Mouse (Mus musculus): Measurements from ENCODE around the gene Lce1h. TPM values are rescaled to one million over a fixed set of nuclear protein-coding genes. Genes with fewer than 3 reads are reported as not detected.
A peak's percentile ranks its signal among the peaks of the same experiment; 100 is the strongest.

Lce1h gene
- not detected in 2 replicates for polyA plus RNA-seq (2015; fragmentation: Nextera tagmentation; extraction: Ambion mirVana)

DNA sequence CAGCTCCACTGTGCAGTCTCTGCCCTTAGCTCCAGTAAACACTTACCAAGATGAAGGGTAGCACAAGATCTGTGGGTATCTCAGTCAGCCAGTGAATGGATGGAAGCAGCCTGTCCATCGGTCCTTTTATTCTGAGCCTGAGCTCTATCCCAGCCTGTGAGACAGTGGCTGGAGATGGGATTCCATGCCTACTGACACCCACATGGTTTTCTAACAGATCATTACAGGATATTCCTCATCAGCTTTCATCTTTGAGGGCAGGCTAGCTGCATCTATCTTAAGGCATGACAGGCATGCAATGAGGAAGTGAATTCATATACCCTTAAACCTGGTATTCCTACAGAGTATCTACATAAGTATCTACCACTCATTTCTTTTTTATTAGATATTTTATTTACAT, at the start of gene Lce1h:
Gene Lce1h (minus strand): TSS at position 101 of the 400 bp plus-strand sequence.
- WGBS: 82% methylated on average over 1 of the region's 1 CpGs

DNA sequence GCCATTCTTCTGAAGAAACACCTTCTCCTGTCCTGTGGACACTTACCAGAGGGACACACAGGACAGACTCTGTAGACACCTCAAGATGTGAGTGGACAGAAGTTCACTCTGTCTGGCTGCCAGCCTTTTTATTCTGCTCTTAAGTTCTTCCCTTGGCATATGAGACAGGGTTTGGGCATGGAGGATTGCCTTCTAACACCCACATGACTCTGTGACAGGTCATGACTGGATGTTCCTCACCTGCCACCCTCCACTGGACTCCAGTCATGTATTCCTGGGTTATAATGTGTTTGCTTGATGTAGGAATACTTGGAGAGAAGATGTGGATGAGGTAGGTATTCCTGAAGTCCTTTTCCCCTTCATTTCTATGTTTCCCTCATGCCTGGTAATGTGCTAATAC, 42.9 kb upstream of the Lce1h start, which contains the start of gene Lce1k:
Gene Lce1k (minus strand): TSS at position 101 of the 400 bp plus-strand sequence.
- Histone ChIP-seq H3K9me3 (ENCODE audit: control insufficient read depth) (no peaks in the 10 kb centered on the region), H3K9ac (ENCODE audit: low read depth, low read length) (no peak within 1 kb of the TSS), H3K4me1 (replicated peaks; ENCODE audit: control insufficient read depth, insufficient read depth, low read length) (no peaks in the 10 kb centered on the region), H3K4me3 (ENCODE audit: low read depth, low read length) (no peak within 1 kb of the TSS), H3K4me2 (replicated peaks; ENCODE audit: low read depth) (no peak within 1 kb of the TSS), H3K27ac (ENCODE audit: low read depth, low read length) (no peak within 1 kb of the TSS), H3K36me3 (ENCODE audit: control insufficient read depth, insufficient read depth) (no peaks in the 10 kb centered on the region), H3K27me3 (replicated peaks; ENCODE audit: control insufficient read depth, insufficient read depth, low read length) (no peaks in the 10 kb centered on the region)
- TF ChIP-seq CTCF (IDR thresholded peaks at IDR 0.05; ENCODE audit: low read depth): no peak
- no peak for ATAC-seq

More for the DNA sequence above, at the start of gene Lce1h:
- H3K9ac ChIP-seq (ENCODE audit: low read depth, low read length): no peak within 1 kb of the TSS
- ATAC-seq: no peak
- no peak for TF ChIP-seq CTCF (IDR thresholded peaks at IDR 0.05; ENCODE audit: low read depth)
- no peak within 1 kb of the TSS for H3K27ac ChIP-seq (ENCODE audit: low read depth, low read length)
- no peaks in the 10 kb centered on the region for H3K9me3 ChIP-seq (ENCODE audit: control insufficient read depth)
- H3K4me2 ChIP-seq (replicated peaks; ENCODE audit: low read depth): no peak within 1 kb of the TSS
- no peaks in the 10 kb centered on the region for H3K27me3 ChIP-seq (replicated peaks; ENCODE audit: control insufficient read depth, insufficient read depth, low read length)
- H3K4me3 ChIP-seq (ENCODE audit: low read depth, low read length): no peak within 1 kb of the TSS
- no peaks in the 10 kb centered on the region for H3K36me3 ChIP-seq (ENCODE audit: control insufficient read depth, insufficient read depth)
- H3K4me1 ChIP-seq (replicated peaks; ENCODE audit: control insufficient read depth, insufficient read depth, low read length): no peaks in the 10 kb centered on the region

- WGBS: 83% methylated on average over 1 of the region's 1 CpGs
- H3K4me2 ChIP-seq (replicated peaks; ENCODE audit: low read depth): no peak within 1 kb of the TSS
- H3K4me3 ChIP-seq (ENCODE audit: low read depth, low read length): no peak within 1 kb of the TSS
- no peaks in the 10 kb centered on the region for H3K27me3 ChIP-seq (replicated peaks; ENCODE audit: control insufficient read depth, insufficient read depth, low read length)
- H3K36me3 ChIP-seq (ENCODE audit: control insufficient read depth, insufficient read depth): no peaks in the 10 kb centered on the region
- H3K4me1 ChIP-seq (replicated peaks; ENCODE audit: control insufficient read depth, insufficient read depth, low read length): no peaks in the 10 kb centered on the region
- TF ChIP-seq CTCF (IDR thresholded peaks at IDR 0.05; ENCODE audit: low read depth): no peak
- H3K27ac ChIP-seq (ENCODE audit: low read depth, low read length): no peak within 1 kb of the TSS
- H3K9ac ChIP-seq (ENCODE audit: low read depth, low read length): no peak within 1 kb of the TSS
- no peak for ATAC-seq
- H3K9me3 ChIP-seq (ENCODE audit: control insufficient read depth): no peaks in the 10 kb centered on the region
Measured at GRCm38 (mm10) chr3:92790414-92790813, 25.5 kb upstream of the Lce1h start, which contains the start of gene Lce1j. Gene Lce1j (minus strand): TSS chr3:92790514.

- no peak within 1 kb of the TSS for H3K27ac ChIP-seq (ENCODE audit: low read depth, low read length)
- ATAC-seq: no peak
- no peak within 1 kb of the TSS for H3K4me2 ChIP-seq (replicated peaks; ENCODE audit: low read depth)
- no peak within 1 kb of the TSS for H3K4me3 ChIP-seq (ENCODE audit: low read depth, low read length)
- no peaks in the 10 kb centered on the region for H3K4me1 ChIP-seq (replicated peaks; ENCODE audit: control insufficient read depth, insufficient read depth, low read length)
- H3K27me3 ChIP-seq (replicated peaks; ENCODE audit: control insufficient read depth, insufficient read depth, low read length): no peaks in the 10 kb centered on the region
- TF ChIP-seq CTCF (IDR thresholded peaks at IDR 0.05; ENCODE audit: low read depth): no peak
- no peak within 1 kb of the TSS for H3K9ac ChIP-seq (ENCODE audit: low read depth, low read length)
- H3K36me3 ChIP-seq (ENCODE audit: control insufficient read depth, insufficient read depth): no peaks in the 10 kb centered on the region
- no peaks in the 10 kb centered on the region for H3K9me3 ChIP-seq (ENCODE audit: control insufficient read depth)
- WGBS: 78% methylated on average over 1 of the region's 1 CpGs
Measured at GRCm38 (mm10) chr3:92778799-92779198, 13.9 kb upstream of the Lce1h start, which contains the start of gene Lce1i. Gene Lce1i (minus strand): TSS chr3:92778899.

DNA sequence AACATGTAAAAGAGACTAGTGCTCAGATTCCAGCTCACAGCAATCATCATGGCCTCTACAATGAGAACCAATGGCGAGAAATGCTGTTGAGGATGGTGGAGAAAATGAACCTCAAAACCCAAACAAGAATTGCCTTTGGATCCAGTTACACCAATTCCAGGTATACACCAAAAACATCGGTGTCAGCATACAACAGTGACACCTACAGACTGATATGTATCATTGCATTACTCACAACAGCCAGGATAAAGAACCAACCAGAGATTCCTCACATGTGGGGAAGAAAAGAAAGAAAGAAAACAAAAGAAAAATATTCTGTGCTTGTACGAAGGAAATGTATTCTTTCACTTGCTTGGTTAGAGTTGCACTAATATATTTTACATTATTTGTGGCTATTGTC, 6.7 kb upstream of the Lce1h start:
- H3K4me1 ChIP-seq (replicated peaks; ENCODE audit: control insufficient read depth, insufficient read depth, low read length): no peaks in the 10 kb centered on the region
- no peak overlapping the region for H3K9ac ChIP-seq (ENCODE audit: low read depth, low read length)
- no peaks in the 10 kb centered on the region for H3K9me3 ChIP-seq (ENCODE audit: control insufficient read depth)
- no peak for ATAC-seq
- WGBS: 25% methylated on average over 3 of the region's 3 CpGs
- H3K4me3 ChIP-seq (ENCODE audit: low read depth, low read length): no peak overlapping the region
- H3K36me3 ChIP-seq (ENCODE audit: control insufficient read depth, insufficient read depth): no peaks in the 10 kb centered on the region
- H3K27me3 ChIP-seq (replicated peaks; ENCODE audit: control insufficient read depth, insufficient read depth, low read length): no peaks in the 10 kb centered on the region
- H3K27ac ChIP-seq (ENCODE audit: low read depth, low read length): no peak overlapping the region
- H3K4me2 ChIP-seq (replicated peaks; ENCODE audit: low read depth): no peak overlapping the region
- TF ChIP-seq CTCF (IDR thresholded peaks at IDR 0.05; ENCODE audit: low read depth): peak; percentile 67

DNA sequence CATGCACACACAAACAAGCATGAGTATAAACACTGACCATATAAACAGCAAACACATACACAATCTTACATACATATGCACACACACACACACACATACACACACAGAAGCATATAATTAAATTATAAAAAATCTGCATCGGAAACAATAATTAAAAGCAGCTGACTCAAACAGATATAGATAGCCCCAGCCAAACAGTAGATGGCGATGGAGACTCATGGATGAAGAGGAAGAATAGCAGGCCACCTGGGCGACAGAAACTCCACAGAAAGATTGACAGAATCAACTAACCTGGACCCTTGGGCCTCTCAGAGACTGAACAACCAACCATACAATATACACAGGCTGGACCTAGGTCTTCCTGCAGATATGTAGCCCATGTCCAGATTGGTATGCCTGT, 11.7 kb downstream of the Lce1h start:
- no peak overlapping the region for H3K4me2 ChIP-seq (replicated peaks; ENCODE audit: low read depth)
- H3K36me3 ChIP-seq (ENCODE audit: control insufficient read depth, insufficient read depth): no peaks in the 10 kb centered on the region
- no peaks in the 10 kb centered on the region for H3K27me3 ChIP-seq (replicated peaks; ENCODE audit: control insufficient read depth, insufficient read depth, low read length)
- no peaks in the 10 kb centered on the region for H3K4me1 ChIP-seq (replicated peaks; ENCODE audit: control insufficient read depth, insufficient read depth, low read length)
- no peak overlapping the region for H3K27ac ChIP-seq (ENCODE audit: low read depth, low read length)
- TF ChIP-seq CTCF (IDR thresholded peaks at IDR 0.05; ENCODE audit: low read depth): peak; percentile 37
- no peaks in the 10 kb centered on the region for H3K9me3 ChIP-seq (ENCODE audit: control insufficient read depth)
- WGBS: 39% methylated on average over 3 of the region's 3 CpGs
- H3K9ac ChIP-seq (ENCODE audit: low read depth, low read length): no peak overlapping the region
- ATAC-seq: no peak
- H3K4me3 ChIP-seq (ENCODE audit: low read depth, low read length): no peak overlapping the region

DNA sequence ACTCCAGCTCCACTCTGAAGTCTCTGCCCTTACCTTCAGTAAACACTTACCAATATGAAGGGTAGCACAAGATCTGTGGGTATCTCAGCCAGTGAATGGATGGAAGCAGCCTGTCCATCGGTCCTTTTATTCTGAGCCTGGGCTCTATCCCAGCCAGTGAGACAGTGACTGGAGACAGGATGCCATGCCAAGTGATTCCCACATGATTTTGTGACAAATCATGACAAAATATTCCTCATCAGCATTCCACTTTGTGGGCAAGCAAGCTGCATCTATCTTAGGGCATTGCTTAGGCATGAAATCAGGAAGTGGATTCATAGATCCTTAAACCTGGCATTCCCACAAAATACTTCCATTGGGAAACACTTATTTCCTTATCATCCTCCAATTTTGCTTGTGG, 12.6 kb downstream of the Lce1h start, which contains the start of gene Lce1g:
Gene Lce1g (minus strand): TSS at position 101 of the 400 bp plus-strand sequence.
- no peak within 1 kb of the TSS for H3K4me3 ChIP-seq (ENCODE audit: low read depth, low read length)
- no peaks in the 10 kb centered on the region for H3K9me3 ChIP-seq (ENCODE audit: control insufficient read depth)
- ATAC-seq: no peak
- no peaks in the 10 kb centered on the region for H3K27me3 ChIP-seq (replicated peaks; ENCODE audit: control insufficient read depth, insufficient read depth, low read length)
- H3K4me2 ChIP-seq (replicated peaks; ENCODE audit: low read depth): no peak within 1 kb of the TSS
- H3K36me3 ChIP-seq (ENCODE audit: control insufficient read depth, insufficient read depth): no peaks in the 10 kb centered on the region
- WGBS: 91% methylated on average over 1 of the region's 1 CpGs
- H3K27ac ChIP-seq (ENCODE audit: low read depth, low read length): no peak within 1 kb of the TSS
- H3K9ac ChIP-seq (ENCODE audit: low read depth, low read length): no peak within 1 kb of the TSS
- no peaks in the 10 kb centered on the region for H3K4me1 ChIP-seq (replicated peaks; ENCODE audit: control insufficient read depth, insufficient read depth, low read length)
- no peak for TF ChIP-seq CTCF (IDR thresholded peaks at IDR 0.05; ENCODE audit: low read depth)
